Mouse (Mus musculus) G1E (cell line): ENCODE data around the gene Frmd6. TPM values are rescaled to one million over a fixed set of nuclear protein-coding genes. Genes with fewer than 3 reads are reported as not detected.

ENCODE experiments used
- ATAC-seq: 2 replicates; pipeline ENCODE4 v1.8.0; 2016; ENCODE audit warnings: mild to moderate bottlenecking; ENCODE audit not compliant: insufficient number of reproducible peaks, poor library complexity, low FRiP score, severe bottlenecking; ENCODE audit errors: extremely low read depth
- DNase-seq: peaks from one replicate; pipeline ENCODE4 v3.0.0; 2012; ENCODE audit warnings: low spot score
- H3K27me3 ChIP-seq: 2 replicates; pipeline ENCODE4 v1.6.1; 2012; ENCODE audit warnings: mild to moderate bottlenecking, low read length, inconsistent platforms; ENCODE audit not compliant: insufficient read depth
- H3K36me3 ChIP-seq: replicated peaks from 2 replicates; pipeline ENCODE3; 2012; ENCODE audit warnings: mild to moderate bottlenecking, inconsistent platforms
- H3K4me1 ChIP-seq: 2 replicates; pipeline ENCODE4 v1.6.1; 2012; ENCODE audit warnings: low read depth, low read length, inconsistent platforms, mixed read lengths; ENCODE audit not compliant: insufficient read depth
- H3K4me3 ChIP-seq: 2 replicates; pipeline ENCODE4 v1.5.1; 2012; ENCODE audit warnings: low read depth, mild to moderate bottlenecking, inconsistent platforms, low read length, moderate library complexity, mixed read lengths
- H3K9me3 ChIP-seq: replicated peaks from 2 replicates; pipeline ENCODE4 v1.6.1; 2012; ENCODE audit warnings: inconsistent platforms
- CTCF ChIP-seq: IDR thresholded peaks from 2 replicates; pipeline ENCODE4 v1.5.1; 2012; ENCODE audit warnings: low read depth, low read length, inconsistent platforms, mixed read lengths
- GATA1 ChIP-seq: IDR thresholded peaks from 2 replicates; pipeline ENCODE4 v1.6.1; 2012; ENCODE audit warnings: borderline replicate concordance, low read length, inconsistent platforms, mixed read lengths
- GATA2 ChIP-seq: IDR thresholded peaks from 2 replicates; pipeline ENCODE4 v1.6.1; 2012; ENCODE audit warnings: low read depth, low read length, inconsistent platforms, borderline replicate concordance
- POLR2AphosphoS5 ChIP-seq: IDR thresholded peaks from 2 replicates; pipeline ENCODE4 v1.6.1; 2012; ENCODE audit warnings: low read depth, low read length, inconsistent platforms; ENCODE audit not compliant: insufficient replicate concordance
- TAL1 ChIP-seq: conservative IDR thresholded peaks from 2 replicates; pipeline ENCODE4 v1.6.1; 2012; ENCODE audit warnings: low read depth, low read length, inconsistent platforms, mixed read lengths
- polyA plus RNA-seq: library from polyadenylated mRNA; stranded (reverse); fragments of >175 nt; gene quantifications from 2 replicates; pipeline ENCODE4 v1.2.3, GENCODE M21; 2012
- total RNA-seq, 2 experiments: library from RNA; stranded (forward) in 1 of 2; stranded (reverse) in 1 of 2; fragments of 200-1000 nt in 1 of 2; fragments of >200 nt in 1 of 2; fragmentation: Nextera tagmentation in 1 of 2; gene quantifications; 2 replicates each; pipeline ENCODE4 v1.2.3; 2014 to 2017

Frmd6 gene
- total and polyA plus RNA-seq, 3 experiments, result 6.0 to 14.8 (median 9.0) TPM

DNA sequence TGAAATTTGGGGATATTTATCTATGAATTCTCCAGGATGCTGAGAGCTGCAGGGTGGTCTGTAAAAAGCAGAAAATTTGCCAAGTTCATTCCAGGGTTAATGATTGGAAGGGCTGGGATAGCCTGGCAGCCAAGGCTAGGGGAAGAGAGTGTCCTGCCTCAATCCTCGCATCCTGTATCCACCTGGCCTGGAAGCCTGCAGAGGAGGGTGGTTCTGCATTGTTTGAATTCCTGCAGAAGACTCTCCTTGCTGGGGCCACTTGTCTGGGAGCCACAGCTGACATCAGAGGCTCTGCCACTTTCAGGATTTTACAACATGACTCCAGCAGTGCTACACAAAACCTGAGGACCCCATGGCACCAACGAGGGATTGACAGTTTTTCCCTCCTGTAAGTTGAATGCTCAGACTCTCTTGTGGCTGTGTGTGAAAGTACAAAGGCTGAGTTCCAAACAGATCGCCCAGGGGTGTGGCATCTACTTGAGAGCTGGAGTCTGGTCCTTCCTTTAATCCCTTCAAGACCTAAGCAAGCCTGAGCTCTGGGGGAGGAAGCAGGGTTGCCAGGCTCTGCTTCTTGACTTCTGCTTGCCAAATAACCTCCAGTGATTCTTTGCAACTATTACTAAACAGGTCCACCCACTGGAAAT, 12.4 kb upstream of the Frmd6 start:
- Histone ChIP-seq H3K36me3 (no peaks in the 10 kb centered on the region), H3K9me3 (no peaks in the 10 kb centered on the region), H3K4me1 (no peaks in the 10 kb centered on the region), H3K27me3 (peaks cover 40% of the 10 kb centered on the region), H3K4me3 (no peak overlapping the region)
- TF ChIP-seq GATA2 (no peak), GATA1 (no peak), TAL1 (no peak), CTCF (no peak), POLR2AphosphoS5 (no peak)
- ATAC-seq (no peak), DNase-seq (no peak)

- ATAC-seq (no peak), DNase-seq (no peak)
- Histone ChIP-seq H3K36me3 (no peaks in the 10 kb centered on the region), H3K4me3 (no peak overlapping the region), H3K9me3 (no peaks in the 10 kb centered on the region), H3K27me3 (peaks cover 45% of the 10 kb centered on the region), H3K4me1 (no peaks in the 10 kb centered on the region)
- TF ChIP-seq TAL1 (no peak), CTCF (no peak), POLR2AphosphoS5 (no peak), GATA1 (no peak), GATA2 (no peak)
These were observed 8.6 kb upstream of the Frmd6 start for GRCm38 (mm10) chr12:70816731-70817130.

GRCm38 (mm10) chr12:70824017-70824416, 1.3 kb upstream of the Frmd6 start:
- ATAC-seq, result no peak
- DNase-seq, result no peak
- no peak overlapping the region for H3K4me3 ChIP-seq
- peaks cover 33% of the 10 kb centered on the region for H3K4me1 ChIP-seq
- no peak for TF ChIP-seq GATA2
- no peaks in the 10 kb centered on the region for H3K9me3 ChIP-seq
- peaks cover 27% of the 10 kb centered on the region for H3K27me3 ChIP-seq
- H3K36me3 ChIP-seq, result no peaks in the 10 kb centered on the region

GRCm38 (mm10) chr12:70825651-70826317, 470 bp downstream of the Frmd6 start:
- DNase-seq (peak; percentile 43), ATAC-seq (peak; percentile 6; the same call in 1 of the 2 replicates)
- TF ChIP-seq POLR2AphosphoS5 (no peak), CTCF (0 out of 2 replicates have a peak, but pooled peaks have one; percentile 14), GATA2 (no peak), TAL1 (no peak), GATA1 (no peak)
- H3K9me3 ChIP-seq, result no peaks in the 10 kb centered on the region
- H3K4me1 ChIP-seq, result peaks cover 39% of the 10 kb centered on the region
- H3K36me3 ChIP-seq, result no peaks in the 10 kb centered on the region
- peak overlapping the region; percentile 84 for H3K4me3 ChIP-seq
- peaks cover 18% of the 10 kb centered on the region for H3K27me3 ChIP-seq

DNA sequence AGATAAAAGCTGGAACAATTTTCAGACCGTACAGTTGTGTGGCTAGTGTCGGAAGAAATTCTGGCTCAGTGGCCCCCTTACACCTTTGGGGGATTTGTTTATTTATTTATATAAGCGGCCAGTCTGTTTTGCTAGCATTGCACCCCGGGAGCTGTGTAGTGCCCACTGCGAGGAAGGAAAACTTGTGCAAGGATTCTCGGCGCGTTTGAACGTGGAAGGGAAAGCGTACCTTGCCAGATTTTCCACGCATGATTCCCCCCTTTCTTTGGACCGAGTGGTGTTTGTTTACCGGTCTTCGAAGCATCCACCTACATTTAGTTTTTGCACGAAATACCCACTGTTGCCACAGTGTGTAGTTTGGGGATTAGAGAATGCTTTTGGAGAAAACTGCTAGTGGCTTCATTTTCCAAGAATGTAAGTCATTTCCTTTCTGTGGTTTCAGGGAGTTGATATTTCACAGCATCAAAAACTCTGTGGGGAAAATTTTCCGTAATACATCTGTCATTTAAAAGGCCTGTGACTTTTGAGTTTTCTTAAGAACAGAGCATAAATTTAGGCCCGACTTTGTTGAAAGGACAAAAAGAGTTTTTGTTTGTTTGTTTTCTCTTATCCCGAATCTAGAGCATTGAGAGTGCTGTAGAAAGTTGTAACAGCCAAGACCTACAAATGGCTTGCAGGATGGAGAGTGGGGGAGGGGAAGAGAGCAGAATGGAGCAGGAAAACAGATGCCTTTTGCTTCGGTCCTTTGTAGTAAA, 1.2 kb downstream of the Frmd6 start:
- ATAC-seq (no peak), DNase-seq (no peak)
- no peak for TF ChIP-seq TAL1
- TF ChIP-seq GATA2, result no peak
- no peak for TF ChIP-seq GATA1
- TF ChIP-seq POLR2AphosphoS5, result no peak
- no peak for TF ChIP-seq CTCF
- Histone ChIP-seq H3K4me1 (peaks cover 46% of the 10 kb centered on the region), H3K4me3 (peak overlapping the region; percentile 84), H3K27me3 (peaks cover 18% of the 10 kb centered on the region), H3K36me3 (no peaks in the 10 kb centered on the region), H3K9me3 (no peaks in the 10 kb centered on the region)

GRCm38 (mm10) chr12:70827187-70827900, 2.0 kb downstream of the Frmd6 start:
- Histone ChIP-seq H3K27me3 (peaks cover 12% of the 10 kb centered on the region), H3K9me3 (no peaks in the 10 kb centered on the region), H3K36me3 (no peaks in the 10 kb centered on the region), H3K4me1 (peaks cover 53% of the 10 kb centered on the region), H3K4me3 (peak overlapping the region; percentile 43; the same call in 1 of the 2 replicates)
- TF ChIP-seq CTCF (no peak), TAL1 (no peak), GATA2 (no peak), GATA1 (no peak), POLR2AphosphoS5 (no peak)
- DNase-seq, result no peak
- ATAC-seq, result no peak
